Comparison of ENCODE assay signal across 14 mouse cellular contexts in the genomic region with DNA sequence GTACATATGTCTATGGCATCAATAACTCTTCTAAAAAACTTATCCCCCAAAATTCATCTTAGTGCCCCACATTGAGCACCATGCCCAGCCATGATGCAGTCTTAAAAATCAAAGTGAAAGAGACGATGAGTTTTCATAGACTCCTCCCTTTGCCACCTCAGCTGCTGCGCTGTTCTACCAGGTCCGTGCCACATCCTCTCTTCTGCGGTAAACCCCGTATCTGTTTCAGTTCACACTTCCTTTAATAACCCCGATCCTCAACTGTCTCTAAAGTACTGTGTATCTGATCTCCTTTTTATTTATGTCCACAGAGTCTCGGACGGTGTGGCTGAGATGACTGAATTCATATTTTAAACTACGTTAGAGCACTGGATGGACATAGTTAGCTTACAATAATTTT. TPM values are rescaled to one million over a fixed set of nuclear protein-coding genes. Genes with fewer than 3 reads are reported as not detected.
DNase-seq lines count a peak whose midpoint lies in the region; ATAC-seq lines count a peak whose summit lies in the region.
"Had no signal": no experiment of that assay in that cellular context is flagged by ENCODE, and none has a peak within 500 bp of the region (broad histone marks: within the 10 kb centered on the region; RNA-seq: fewer than 3 reads in every experiment).

No protein-coding gene starts in this region.

- H3K9me3 ChIP-seq in lung, embryonic 16.5 days (ENCODE audit: control insufficient read depth, low read length), result no peaks in the 10 kb centered on the region
- H3K9me3 ChIP-seq in forebrain, embryonic 10.5 days, result no peaks in the 10 kb centered on the region
- H3K9me3 ChIP-seq: limb, embryonic 13.5 days; neural tube, embryonic 13.5 days had no signal

- H3K4me1 ChIP-seq in lung, embryonic 16.5 days (replicated peaks; ENCODE audit: control insufficient read depth, insufficient read depth, low read length), result peaks cover 6% of the 10 kb centered on the region
- H3K4me1 ChIP-seq in forebrain, embryonic 10.5 days, result peaks cover 33% of the 10 kb centered on the region

- H3K27me3 ChIP-seq in lung, embryonic 16.5 days (ENCODE audit: control insufficient read depth, insufficient read depth, low read depth, low read length), result peaks cover 21% of the 10 kb centered on the region; the same call in 1 of the 2 replicates
- H3K27me3 ChIP-seq in forebrain, embryonic 10.5 days (ENCODE audit: poor library complexity, severe bottlenecking), result peaks cover 57% of the 10 kb centered on the region

- H3K4me2 ChIP-seq in lung, embryonic 16.5 days (ENCODE audit: low read depth, low read length), result 0 out of 2 replicates have a peak overlapping the region, but pooled peaks have one; percentile 3
- H3K4me2 ChIP-seq: limb, embryonic 13.5 days; neural tube, embryonic 13.5 days had no signal

- 39% methylated on average over 9 of the region's 9 CpGs for WGBS in lung, embryonic 16.5 days
- WGBS in forebrain, embryonic 10.5 days, result 69% methylated on average over 9 of the region's 9 CpGs

- no peaks in the 10 kb centered on the region for H3K36me3 ChIP-seq in lung, embryonic 16.5 days (ENCODE audit: control insufficient read depth, insufficient read depth, low read length)
- H3K36me3 ChIP-seq in forebrain, embryonic 10.5 days (replicated peaks), result no peaks in the 10 kb centered on the region
- H3K36me3 ChIP-seq: limb, embryonic 13.5 days; neural tube, embryonic 13.5 days had no signal

- no peak overlapping the region for H3K27ac ChIP-seq in lung, embryonic 16.5 days (ENCODE audit: low read length)
- H3K27ac ChIP-seq in forebrain, embryonic 10.5 days, result no peak overlapping the region
- H3K27ac ChIP-seq: limb, embryonic 13.5 days; neural tube, embryonic 13.5 days had no signal

- no peak for DNase-seq in lung, postnatal 10 days
- no peak for DNase-seq in yolk sac, embryonic 10.5 days (ENCODE audit: low spot score)
- DNase-seq in forebrain, embryonic 10.5 days (ENCODE audit: extremely low spot score, low spot score), result no peak
- DNase-seq in neural tube, embryonic 10.5 days (ENCODE audit: extremely low spot score, low spot score), result no peak
- DNase-seq in gastrocnemius, postnatal 10 days, result no peak
- DNase-seq: gastrocnemius, postnatal 25 days; kidney, postnatal 14 days had no signal

- H3K9ac ChIP-seq in lung, embryonic 16.5 days (ENCODE audit: low read length), result no peak overlapping the region
- H3K9ac ChIP-seq: limb, embryonic 13.5 days; neural tube, embryonic 13.5 days had no signal

- no peak overlapping the region for H3K4me3 ChIP-seq in lung, embryonic 16.5 days (ENCODE audit: low read length)
- H3K4me3 ChIP-seq in forebrain, embryonic 10.5 days, result no peak overlapping the region
- H3K4me3 ChIP-seq: limb, embryonic 13.5 days; neural tube, embryonic 13.5 days had no signal

- ATAC-seq in lung, embryonic 16.5 days (ENCODE audit: low read depth), result no peak
- ATAC-seq in inflammation-experienced regulatory T-cells, adult 6 months, result peak; percentile 86
- ATAC-seq in monocyte, adult 5-6 weeks (replicated peaks; ENCODE audit: insufficient number of reproducible peaks, low FRiP score, low TSS enrichment, poor library complexity, severe bottlenecking), result peak; percentile 83

RNA-seq across cellular contexts. Expression of gene Ifna1, which starts 14.7 kb away (rescaled TPM):
- not detected in 2 replicates for polyA plus RNA-seq in lung, embryonic 16.5 days (2015; fragmentation: Nextera tagmentation; extraction: Ambion mirVana)
- polyA plus RNA-seq in inflammation-experienced regulatory T-cells, adult 6 months (2017; shearing (Covaris generic)), result not detected
- total RNA-seq in monocyte, adult 5-6 weeks (2017), result not detected in 3 replicates
- not detected in 2 replicates for polyA plus RNA-seq in forebrain, embryonic 10.5 days (2016; fragmentation: Nextera tagmentation; extraction: Ambion mirVana)
- total RNA-seq in gastrocnemius, postnatal 10 days (2021), result not detected
- total RNA-seq: gastrocnemius, postnatal 25 days had no signal
- polyA plus RNA-seq: embryonic facial prominence, embryonic 14.5 days; limb, embryonic 13.5 days; neural tube, embryonic 13.5 days; stomach, embryonic 14.5 days had no signal

RNA-seq across cellular contexts. Expression of gene Ifne, which starts 15.4 kb away (rescaled TPM):
- polyA plus RNA-seq in lung, embryonic 16.5 days (2015; fragmentation: Nextera tagmentation; extraction: Ambion mirVana), result not detected in 2 replicates
- polyA plus RNA-seq in inflammation-experienced regulatory T-cells, adult 6 months (2017; shearing (Covaris generic)), result not detected
- total RNA-seq in monocyte, adult 5-6 weeks (2017), result not detected in 3 replicates
- polyA plus RNA-seq in forebrain, embryonic 10.5 days (2016; fragmentation: Nextera tagmentation; extraction: Ambion mirVana), result not detected in 2 replicates
- total RNA-seq in gastrocnemius, postnatal 10 days (2021), result not detected
- total RNA-seq: gastrocnemius, postnatal 25 days had no signal
- polyA plus RNA-seq: embryonic facial prominence, embryonic 14.5 days; limb, embryonic 13.5 days; neural tube, embryonic 13.5 days; stomach, embryonic 14.5 days had no signal

RNA-seq across cellular contexts. Expression of gene Ifna4, which starts 22.9 kb away (rescaled TPM):
- not detected in 2 replicates for polyA plus RNA-seq in lung, embryonic 16.5 days (2015; fragmentation: Nextera tagmentation; extraction: Ambion mirVana)
- polyA plus RNA-seq in inflammation-experienced regulatory T-cells, adult 6 months (2017; shearing (Covaris generic)), result under 1 TPM in 1 of 3 experiments, not detected in 2; 0.63 TPM
- not detected in 3 replicates for total RNA-seq in monocyte, adult 5-6 weeks (2017)
- not detected in 2 replicates for polyA plus RNA-seq in forebrain, embryonic 10.5 days (2016; fragmentation: Nextera tagmentation; extraction: Ambion mirVana)
- total RNA-seq in gastrocnemius, postnatal 10 days (2021), result not detected
- total RNA-seq: gastrocnemius, postnatal 25 days had no signal
- polyA plus RNA-seq: embryonic facial prominence, embryonic 14.5 days; limb, embryonic 13.5 days; neural tube, embryonic 13.5 days; stomach, embryonic 14.5 days had no signal

RNA-seq across cellular contexts. Expression of gene Ifna5, which starts 29.3 kb away (rescaled TPM):
- polyA plus RNA-seq in lung, embryonic 16.5 days (2015; fragmentation: Nextera tagmentation; extraction: Ambion mirVana), result not detected in 2 replicates
- not detected for polyA plus RNA-seq in inflammation-experienced regulatory T-cells, adult 6 months (2017; shearing (Covaris generic))
- total RNA-seq in monocyte, adult 5-6 weeks (2017), result not detected in 3 replicates
- not detected in 2 replicates for polyA plus RNA-seq in forebrain, embryonic 10.5 days (2016; fragmentation: Nextera tagmentation; extraction: Ambion mirVana)
- not detected for total RNA-seq in gastrocnemius, postnatal 10 days (2021)
- total RNA-seq: gastrocnemius, postnatal 25 days had no signal
- polyA plus RNA-seq: embryonic facial prominence, embryonic 14.5 days; limb, embryonic 13.5 days; neural tube, embryonic 13.5 days; stomach, embryonic 14.5 days had no signal

RNA-seq across cellular contexts. Expression of gene Ifna6, which starts 37.4 kb away (rescaled TPM):
- not detected in 2 replicates for polyA plus RNA-seq in lung, embryonic 16.5 days (2015; fragmentation: Nextera tagmentation; extraction: Ambion mirVana)
- not detected for polyA plus RNA-seq in inflammation-experienced regulatory T-cells, adult 6 months (2017; shearing (Covaris generic))
- total RNA-seq in monocyte, adult 5-6 weeks (2017), result not detected in 3 replicates
- not detected in 2 replicates for polyA plus RNA-seq in forebrain, embryonic 10.5 days (2016; fragmentation: Nextera tagmentation; extraction: Ambion mirVana)
- not detected for total RNA-seq in gastrocnemius, postnatal 10 days (2021)
- total RNA-seq: gastrocnemius, postnatal 25 days had no signal
- polyA plus RNA-seq: embryonic facial prominence, embryonic 14.5 days; limb, embryonic 13.5 days; neural tube, embryonic 13.5 days; stomach, embryonic 14.5 days had no signal
